Mouse (Mus musculus) hindlimb bud, embryonic 11.5 days (tissue): ENCODE data around the gene Ucma.
A peak's percentile ranks its signal among the peaks of the same experiment; 100 is the strongest.

ENCODE experiments used
- DNase-seq: peaks from one replicate; pipeline ENCODE4 v3.0.0-alpha.2; 2012; ENCODE audit warnings: low read depth, low spot score; ENCODE audit errors: extremely low spot score

Ucma gene

DNA sequence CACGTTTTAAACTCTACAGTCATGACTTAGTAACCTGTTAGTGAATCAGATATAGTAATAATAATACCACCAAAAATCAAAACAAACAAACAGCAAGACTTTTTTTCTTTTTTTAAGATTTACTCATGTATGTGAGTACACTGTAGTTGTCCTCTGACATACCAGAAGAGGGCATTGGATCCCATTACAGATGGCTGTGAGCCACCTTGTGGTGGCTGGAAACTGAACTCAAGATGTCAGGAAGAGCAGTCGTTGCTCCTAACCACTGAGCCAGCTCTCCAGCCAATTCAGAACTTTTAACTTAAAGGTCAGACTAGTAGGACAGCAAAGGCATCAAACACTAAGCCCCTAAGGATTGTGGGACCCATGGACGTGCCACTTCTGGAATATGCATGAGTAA lies 23.0 kb downstream of the Ucma start:
- no peak for DNase-seq

- DNase-seq: no peak
Measured at GRCm38 (mm10) chr2:5001266-5001665, 25.3 kb downstream of the Ucma start.

GRCm38 (mm10) chr2:5007107-5007506 lies 31.2 kb downstream of the Ucma start:
- no peak for DNase-seq

- no peak for DNase-seq
Measured at GRCm38 (mm10) chr2:5011898-5012490, 36.1 kb downstream of the Ucma start.

DNA sequence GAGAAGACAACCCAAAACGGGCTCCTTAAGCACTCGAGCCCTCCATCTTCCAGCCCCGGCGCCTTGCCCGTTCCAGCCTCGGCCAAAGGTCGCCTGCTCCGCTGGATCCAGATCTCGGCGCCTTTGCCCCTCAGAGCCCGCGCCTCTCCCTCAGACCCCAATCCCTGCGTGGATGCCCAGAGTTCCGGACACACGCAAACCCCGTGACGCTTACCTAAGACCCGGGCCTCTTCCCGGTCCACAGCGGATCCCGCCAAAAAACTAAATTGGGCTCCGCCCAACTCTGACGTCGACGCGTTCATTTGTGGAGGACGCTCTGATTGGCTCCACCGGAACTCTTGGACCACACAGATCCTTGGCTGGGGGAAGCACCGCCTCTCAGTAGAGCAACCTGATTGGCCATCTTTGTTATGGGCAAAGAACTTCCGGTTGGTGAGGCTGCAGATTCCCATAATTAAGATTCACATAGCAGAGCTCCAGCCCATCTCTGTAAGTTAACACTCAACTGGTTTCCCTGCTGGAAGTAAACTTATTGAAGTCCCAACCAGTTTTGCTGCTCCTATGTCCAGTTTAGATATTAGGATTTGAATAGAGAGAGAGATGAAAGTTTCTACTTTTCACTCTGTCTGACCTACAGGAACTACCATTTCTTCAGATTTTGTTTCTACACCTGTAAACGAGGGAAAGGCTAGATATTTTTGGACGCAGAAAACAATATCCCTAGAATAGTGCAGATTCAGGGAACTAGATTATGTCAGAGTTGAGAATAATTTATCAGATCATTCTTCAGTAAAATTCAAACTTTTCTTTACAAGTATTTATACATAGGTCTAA lies 36.8 kb downstream of the Ucma start, which contains the start of gene Mcm10:
Gene Mcm10 (minus strand): TSS at position 301 of the 834 bp plus-strand sequence.
- peak; percentile 95 for DNase-seq

- DNase-seq: no peak
Measured at GRCm38 (mm10) chr2:5014616-5015015, 38.7 kb downstream of the Ucma start.

DNA sequence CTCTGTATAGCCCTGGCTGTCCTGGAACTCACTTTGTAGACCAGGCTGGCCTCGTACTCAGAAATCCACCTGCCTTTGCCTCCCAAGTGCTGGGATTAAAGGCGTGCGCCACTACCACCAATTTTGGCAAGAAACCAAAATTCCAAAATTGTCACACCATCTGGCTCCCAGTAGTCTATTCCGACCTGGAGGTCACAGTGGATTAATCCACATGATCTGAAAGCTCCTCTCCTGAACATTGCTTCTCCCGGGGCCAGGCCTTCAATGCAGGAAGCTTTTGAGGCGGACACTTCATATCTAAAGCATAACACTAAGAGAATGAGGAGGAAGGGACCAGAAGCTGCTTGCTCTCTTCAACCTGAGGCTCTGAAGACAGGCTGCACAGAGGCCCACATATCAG lies 39.6 kb downstream of the Ucma start:
- DNase-seq: no peak

DNA sequence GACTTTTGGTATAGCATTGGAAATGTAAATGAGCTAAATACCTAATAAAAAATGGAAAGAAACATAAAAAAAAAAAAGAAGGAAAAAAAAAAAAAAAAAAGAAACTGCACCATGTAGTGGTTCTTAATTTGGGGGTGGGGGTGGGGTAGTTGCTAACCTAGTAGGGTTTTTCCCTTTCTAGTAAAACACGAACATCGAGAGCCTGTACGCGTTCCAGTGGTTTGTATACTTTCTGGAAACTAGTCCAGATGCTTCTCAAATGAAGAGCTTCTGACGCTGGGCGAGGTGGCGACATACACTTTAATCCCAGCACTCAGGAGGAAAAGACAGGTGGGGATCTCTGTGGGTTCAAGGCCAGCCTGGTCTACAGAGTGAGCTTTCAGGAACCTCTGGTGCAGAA lies 41.0 kb downstream of the Ucma start:
- DNase-seq: no peak

- no peak for DNase-seq
Measured at GRCm38 (mm10) chr2:5019708-5020107, 43.8 kb downstream of the Ucma start.

- DNase-seq: no peak
Measured at GRCm38 (mm10) chr2:5023275-5023674, 47.4 kb downstream of the Ucma start.

GRCm38 (mm10) chr2:5023699-5024399 lies 47.9 kb downstream of the Ucma start:
- DNase-seq: no peak

DNA sequence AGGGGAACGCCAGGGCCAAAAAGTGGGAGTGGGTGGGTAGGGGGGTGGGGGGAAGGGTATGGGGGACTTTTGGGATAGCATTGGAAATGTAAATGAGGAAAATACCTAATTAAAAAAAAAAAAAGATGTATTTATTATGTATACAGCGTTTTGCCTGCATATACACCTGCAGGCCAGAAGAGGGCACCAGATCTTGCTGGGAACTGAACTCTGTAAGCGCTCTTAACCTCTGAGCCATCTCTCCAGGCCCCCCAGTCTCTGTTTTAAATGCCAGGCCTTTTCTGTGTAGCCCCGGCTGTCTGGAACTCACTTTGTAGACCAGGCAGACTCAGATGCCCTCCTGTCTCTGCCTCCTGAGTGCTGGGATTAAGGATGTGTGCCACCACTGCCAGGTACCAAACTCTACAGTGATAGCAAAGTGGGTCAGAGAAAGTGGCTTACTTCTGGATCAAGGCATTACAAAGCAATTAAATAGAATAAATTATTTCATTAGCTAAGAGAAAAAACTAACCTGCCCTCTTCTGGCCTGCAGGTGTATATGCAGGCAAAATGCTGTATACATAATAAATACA lies 49.3 kb downstream of the Ucma start:
- DNase-seq: no peak

DNA sequence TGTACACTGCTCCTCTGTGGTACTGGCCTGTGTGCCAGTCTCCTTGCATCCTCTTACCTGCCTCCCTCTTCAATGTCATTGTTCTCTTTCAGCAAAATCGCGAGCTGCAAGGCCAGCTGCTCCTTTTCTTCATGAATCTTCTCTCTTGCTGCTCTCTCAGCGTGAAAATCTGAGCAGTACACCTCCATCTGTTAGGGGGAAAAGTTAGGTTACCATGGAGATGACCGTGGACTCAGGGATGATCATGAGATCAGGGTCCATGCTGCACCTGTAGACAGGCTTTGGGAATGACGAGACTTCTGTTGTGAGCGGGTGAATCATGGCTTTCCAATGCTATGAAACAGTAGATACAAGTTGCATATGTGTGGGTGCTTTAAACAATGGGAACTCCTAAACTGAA lies 51.1 kb downstream of the Ucma start:
- DNase-seq: no peak

- no peak for DNase-seq
Measured at GRCm38 (mm10) chr2:5028047-5028446, 52.1 kb downstream of the Ucma start.

- DNase-seq: no peak
Measured at GRCm38 (mm10) chr2:5029808-5030207, 53.9 kb downstream of the Ucma start.

- no peak for DNase-seq
Measured at GRCm38 (mm10) chr2:5031215-5031614, 55.3 kb downstream of the Ucma start.

DNA sequence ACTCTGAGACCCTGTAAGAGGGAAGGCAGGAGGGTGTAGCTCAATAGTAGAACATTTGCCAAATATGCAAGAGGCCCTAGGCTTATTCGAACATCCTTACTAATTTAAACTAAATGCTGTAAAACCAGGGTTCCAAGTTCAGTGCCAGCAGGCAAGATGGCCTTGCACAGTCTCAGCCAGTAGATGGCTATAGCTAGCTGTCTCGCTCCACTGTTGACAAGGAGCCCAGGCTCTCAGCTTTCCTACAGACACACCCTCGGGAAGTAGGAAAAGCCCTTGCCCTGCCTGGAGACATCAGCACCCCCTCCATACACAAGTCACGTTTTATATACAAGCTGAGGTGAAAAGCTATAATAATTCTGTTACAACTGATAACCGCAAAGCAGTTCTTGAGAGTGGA lies 56.7 kb downstream of the Ucma start:
- no peak for DNase-seq

DNA sequence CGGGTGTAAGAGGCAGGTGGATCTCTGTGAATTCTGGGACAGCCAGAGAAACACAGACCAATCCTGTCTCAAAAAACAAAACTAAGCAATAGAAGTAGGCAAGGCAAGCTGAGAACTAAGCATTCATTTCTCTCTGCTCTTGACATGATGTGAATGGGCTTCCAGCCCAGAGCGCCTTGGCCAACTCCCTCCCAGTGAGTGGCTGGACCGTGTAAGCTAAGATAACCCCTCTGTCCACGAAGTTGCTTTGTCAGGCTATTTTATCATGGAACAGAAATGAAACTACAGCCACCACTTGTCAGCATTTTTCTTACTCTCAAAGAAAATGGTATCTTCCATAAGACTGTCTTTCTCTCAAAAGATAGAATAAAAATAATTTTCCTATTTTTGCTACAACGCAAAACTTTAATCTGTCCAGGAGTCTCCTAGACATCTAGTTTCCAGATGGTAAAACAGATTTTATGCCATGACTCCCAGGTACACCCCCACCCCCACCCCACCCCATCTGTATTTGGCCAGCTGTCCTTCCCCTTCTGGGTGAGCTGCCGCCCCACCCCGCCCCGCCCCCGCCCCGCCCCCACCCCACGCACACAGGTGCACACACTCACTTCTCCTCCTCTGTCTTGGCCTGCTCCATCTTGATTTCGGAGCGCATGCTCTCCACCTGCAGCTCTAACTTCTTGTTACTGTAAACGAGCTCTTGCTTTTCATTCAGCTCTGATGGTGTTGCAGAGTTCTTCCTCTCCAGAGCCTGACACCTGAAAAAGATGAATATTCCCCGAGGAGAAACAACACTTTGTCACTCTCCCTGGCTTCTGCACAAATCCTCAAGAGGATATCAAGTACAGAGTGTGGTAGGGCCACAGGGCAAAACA lies 57.9 kb downstream of the Ucma start:
- DNase-seq: no peak

- DNase-seq: no peak
Measured at GRCm38 (mm10) chr2:5034801-5035200, 58.9 kb downstream of the Ucma start.

DNA sequence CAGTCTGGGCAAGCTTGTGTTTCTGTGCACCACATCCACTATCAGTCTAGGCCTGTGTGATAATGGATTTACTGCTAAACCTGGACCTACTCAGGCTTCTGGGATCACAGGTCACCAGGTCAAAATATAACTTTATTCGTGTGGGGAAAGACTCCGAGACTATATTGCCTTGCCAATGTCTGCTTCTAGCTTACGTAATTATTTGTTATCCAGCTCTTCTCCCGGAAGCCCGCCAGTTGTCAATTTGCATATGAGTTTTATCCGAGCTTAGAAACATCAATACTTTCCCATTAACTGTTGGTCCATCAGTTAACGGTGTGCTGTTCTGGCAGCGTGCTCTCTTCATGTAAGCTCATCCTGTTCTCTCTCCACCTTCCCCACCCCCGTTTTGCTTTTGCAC lies 59.3 kb downstream of the Ucma start:
- no peak for DNase-seq
